Mouse (Mus musculus): ENCODE data around the gene Igfn1. TPM values are rescaled to one million over a fixed set of nuclear protein-coding genes. Genes with fewer than 3 reads are reported as not detected.

The Igfn1 gene
- polyA plus RNA-seq, 1 experiment = 0.81 TPM

GRCm38 (mm10) chr1:135916486-135917058, 89.6 kb downstream of the Igfn1 start:
- no peak for DNase-seq
- Histone ChIP-seq H3K4me3 (ENCODE audit: control insufficient read depth, insufficient read depth, low read length) (no peak overlapping the region), H3K27me3 (ENCODE audit: control insufficient read depth, insufficient read depth, low read length) (peaks cover 11% of the 10 kb centered on the region; the same call in 1 of the 2 replicates), H3K36me3 (ENCODE audit: control insufficient read depth, insufficient read depth, low read length) (no peaks in the 10 kb centered on the region), H3K27ac (ENCODE audit: control insufficient read depth, insufficient read depth, low read length) (no peak overlapping the region), H3K4me1 (replicated peaks; ENCODE audit: control insufficient read depth, insufficient read depth, low read length) (no peaks in the 10 kb centered on the region)
- TF ChIP-seq POLR2A (IDR thresholded peaks at IDR 0.05; ENCODE audit: control insufficient read depth, extremely low read depth, insufficient read depth, low read length, poor library complexity) = no peak
- no peak for TF ChIP-seq CTCF (IDR thresholded peaks at IDR 0.05; ENCODE audit: borderline replicate concordance, control insufficient read depth, extremely low read depth, insufficient read depth, low read length, poor library complexity)
- 50% methylated on average over 5 of the region's 5 CpGs for WGBS

GRCm38 (mm10) chr1:135913657-135914056, 92.5 kb downstream of the Igfn1 start:
- H3K36me3 ChIP-seq (ENCODE audit: control insufficient read depth, insufficient read depth, low read length) = no peaks in the 10 kb centered on the region
- H3K4me1 ChIP-seq (replicated peaks; ENCODE audit: control insufficient read depth, insufficient read depth, low read length) = no peaks in the 10 kb centered on the region
- H3K27me3 ChIP-seq (ENCODE audit: control insufficient read depth, insufficient read depth, low read length) = no peaks in the 10 kb centered on the region; the same call in 1 of the 2 replicates
- DNase-seq = no peak
- WGBS = 74% methylated on average over 4 of the region's 4 CpGs
- no peak overlapping the region for H3K4me3 ChIP-seq (ENCODE audit: control insufficient read depth, insufficient read depth, low read length)
- TF ChIP-seq CTCF (IDR thresholded peaks at IDR 0.05; ENCODE audit: borderline replicate concordance, control insufficient read depth, extremely low read depth, insufficient read depth, low read length, poor library complexity) (no peak), POLR2A (IDR thresholded peaks at IDR 0.05; ENCODE audit: control insufficient read depth, extremely low read depth, insufficient read depth, low read length, poor library complexity) (no peak)
- no peak overlapping the region for H3K27ac ChIP-seq (ENCODE audit: control insufficient read depth, insufficient read depth, low read length)

- TF ChIP-seq CTCF (IDR thresholded peaks at IDR 0.05; ENCODE audit: borderline replicate concordance, control insufficient read depth, extremely low read depth, insufficient read depth, low read length, poor library complexity) = no peak
- no peak for TF ChIP-seq POLR2A (IDR thresholded peaks at IDR 0.05; ENCODE audit: control insufficient read depth, extremely low read depth, insufficient read depth, low read length, poor library complexity)
- Histone ChIP-seq H3K27me3 (ENCODE audit: control insufficient read depth, insufficient read depth, low read length) (no peaks in the 10 kb centered on the region), H3K4me3 (ENCODE audit: control insufficient read depth, insufficient read depth, low read length) (no peak overlapping the region), H3K4me1 (replicated peaks; ENCODE audit: control insufficient read depth, insufficient read depth, low read length) (no peaks in the 10 kb centered on the region), H3K36me3 (ENCODE audit: control insufficient read depth, insufficient read depth, low read length) (no peaks in the 10 kb centered on the region), H3K27ac (ENCODE audit: control insufficient read depth, insufficient read depth, low read length) (no peak overlapping the region)
- whole genome bisulfite sequencing = 16% methylated on average over 6 of the region's 6 CpGs
- no peak for DNase-seq
Observed at GRCm38 (mm10) chr1:135909381-135909780, 96.8 kb downstream of the Igfn1 start.

GRCm38 (mm10) chr1:135906736-135907135, 99.4 kb downstream of the Igfn1 start:
- no peak for TF ChIP-seq POLR2A (IDR thresholded peaks at IDR 0.05; ENCODE audit: control insufficient read depth, extremely low read depth, insufficient read depth, low read length, poor library complexity)
- TF ChIP-seq CTCF (IDR thresholded peaks at IDR 0.05; ENCODE audit: borderline replicate concordance, control insufficient read depth, extremely low read depth, insufficient read depth, low read length, poor library complexity) = no peak
- no peaks in the 10 kb centered on the region for H3K4me1 ChIP-seq (replicated peaks; ENCODE audit: control insufficient read depth, insufficient read depth, low read length)
- H3K36me3 ChIP-seq (ENCODE audit: control insufficient read depth, insufficient read depth, low read length) = no peaks in the 10 kb centered on the region
- no peak overlapping the region for H3K4me3 ChIP-seq (ENCODE audit: control insufficient read depth, insufficient read depth, low read length)
- no peak for DNase-seq
- WGBS = 74% methylated on average over 11 of the region's 11 CpGs
- no peaks in the 10 kb centered on the region for H3K27me3 ChIP-seq (ENCODE audit: control insufficient read depth, insufficient read depth, low read length)
- no peak overlapping the region for H3K27ac ChIP-seq (ENCODE audit: control insufficient read depth, insufficient read depth, low read length)

Other genes starting within 250 kb of the Igfn1 start
- 62.1 and 67.6 TPM in 2 replicates for gene Phlda3, start 240.2 kb downstream of the Igfn1 start, polyA plus RNA-seq (2012; rRNA removed)
- 2.1 and 2.2 TPM in 2 replicates for gene Tnni1, start 226.9 kb downstream of the Igfn1 start, polyA plus RNA-seq (2012; rRNA removed)
- gene Lad1, start 187.7 kb downstream of the Igfn1 start, polyA plus RNA-seq (2012; rRNA removed) = 36.0 and 38.7 TPM in 2 replicates
- 6.7 and 90.4 TPM in 2 replicates for gene Tnnt2, start 170.0 kb downstream of the Igfn1 start, polyA plus RNA-seq (2012; rRNA removed)
- gene Pkp1, start 87.1 kb downstream of the Igfn1 start, polyA plus RNA-seq (2012; rRNA removed) = 27.1 and 30.1 TPM in 2 replicates
- gene Tmem9, start 1.8 kb upstream of the Igfn1 start, polyA plus RNA-seq (2012; rRNA removed) = 77.1 and 86.9 TPM in 2 replicates
- gene Ascl5, start 44.5 kb upstream of the Igfn1 start, polyA plus RNA-seq (2012; rRNA removed) = not detected in 2 replicates
- 2.3 and 3.7 TPM in 2 replicates for gene Cacna1s, start 46.4 kb upstream of the Igfn1 start, polyA plus RNA-seq (2012; rRNA removed)
- gene Kif21b, start 125.0 kb upstream of the Igfn1 start, polyA plus RNA-seq (2012; rRNA removed) = 224 and 247 TPM in 2 replicates
- 0.10 and 0.11 TPM in 2 replicates for gene Mroh3, start 206.5 kb upstream of the Igfn1 start, polyA plus RNA-seq (2012; rRNA removed)
- 8.5 and 9.7 TPM in 2 replicates for gene Inava, start 227.9 kb upstream of the Igfn1 start, polyA plus RNA-seq (2012; rRNA removed)